Mouse (Mus musculus) cortical plate, adult 2 months (tissue): ENCODE measurements around the gene Slc16a11. TPM values are rescaled to one million over a fixed set of nuclear protein-coding genes. Genes with fewer than 3 reads are reported as not detected.

Experiments
- H3K27ac ChIP-seq: fragments of 200-500 bp; 2 replicates; pipeline ENCODE4 v1.5.1; 2012; ENCODE audit warnings: low read length, control low read depth, inconsistent platforms; ENCODE audit not compliant: insufficient read depth
- H3K4me1 ChIP-seq: fragments of 200-500 bp; 2 replicates; pipeline ENCODE4 v1.6.1; 2011; ENCODE audit warnings: low read length; ENCODE audit not compliant: control insufficient read depth, insufficient read depth
- H3K4me3 ChIP-seq: fragments of 200-500 bp; 2 replicates; pipeline ENCODE4 v1.5.1; 2011; ENCODE audit warnings: mild to moderate bottlenecking, low read length, control low read depth; ENCODE audit not compliant: insufficient read depth
- CTCF ChIP-seq: fragments of 200-500 bp; IDR thresholded peaks from 2 replicates; pipeline ENCODE4 v1.5.1; 2011; ENCODE audit warnings: mild to moderate bottlenecking, control low read depth, low read length; ENCODE audit not compliant: insufficient read depth; ENCODE audit errors: extremely low read depth
- POLR2A ChIP-seq: fragments of 200-500 bp; IDR thresholded peaks from 2 replicates; pipeline ENCODE4 v1.6.1; 2011; ENCODE audit warnings: mild to moderate bottlenecking, low read length, control low read depth; ENCODE audit not compliant: insufficient read depth; ENCODE audit errors: extremely low read depth
- polyA plus RNA-seq: library from polyadenylated mRNA; depleted of rRNA; stranded (reverse); fragments of >200 nt; gene quantifications from 2 replicates; pipeline ENCODE4 v1.2.3, GENCODE M21; 2012

Gene Slc16a11
- polyA plus RNA-seq, 1 experiment = 57.4 TPM

DNA sequence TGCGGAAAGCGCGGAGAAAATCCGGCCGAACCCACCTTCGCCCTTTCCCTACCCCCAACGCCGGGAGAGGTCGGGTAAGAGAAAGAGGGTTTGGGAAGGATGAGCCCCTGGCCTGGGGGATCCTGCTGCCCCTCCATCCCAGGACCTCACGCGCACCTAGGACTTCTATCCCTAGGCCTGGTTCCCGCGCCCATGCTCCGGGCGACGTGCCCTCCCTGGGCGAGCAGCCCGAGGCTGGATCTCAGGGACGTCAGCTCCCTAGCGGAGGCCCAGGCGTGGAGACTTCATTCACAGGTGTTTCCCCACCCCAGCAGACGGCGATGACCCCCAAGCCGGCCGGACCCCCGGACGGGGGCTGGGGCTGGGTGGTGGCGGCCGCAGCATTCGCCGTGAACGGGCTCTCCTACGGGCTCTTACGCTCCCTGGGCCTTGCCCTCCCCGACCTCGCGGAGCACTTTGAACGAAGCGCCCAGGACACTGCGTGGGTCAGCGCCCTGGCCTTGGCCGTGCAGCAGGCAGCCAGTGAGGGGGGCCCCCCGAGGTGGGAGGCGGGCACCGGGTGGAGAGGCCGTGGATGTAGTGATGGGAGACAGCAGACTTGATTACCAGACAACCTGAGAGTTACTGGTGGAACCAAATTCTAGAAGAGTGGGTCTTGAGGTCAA, 1.8 kb downstream of the Slc16a11 start:
- H3K4me1 ChIP-seq = no peaks in the 10 kb centered on the region; the same call in 1 of the 2 replicates
- no peak overlapping the region for H3K27ac ChIP-seq
- peak overlapping the region; percentile 47 for H3K4me3 ChIP-seq
- 0 out of 2 replicates have a peak, but pooled peaks have one; percentile 3 for TF ChIP-seq POLR2A
- no peak for TF ChIP-seq CTCF

DNA sequence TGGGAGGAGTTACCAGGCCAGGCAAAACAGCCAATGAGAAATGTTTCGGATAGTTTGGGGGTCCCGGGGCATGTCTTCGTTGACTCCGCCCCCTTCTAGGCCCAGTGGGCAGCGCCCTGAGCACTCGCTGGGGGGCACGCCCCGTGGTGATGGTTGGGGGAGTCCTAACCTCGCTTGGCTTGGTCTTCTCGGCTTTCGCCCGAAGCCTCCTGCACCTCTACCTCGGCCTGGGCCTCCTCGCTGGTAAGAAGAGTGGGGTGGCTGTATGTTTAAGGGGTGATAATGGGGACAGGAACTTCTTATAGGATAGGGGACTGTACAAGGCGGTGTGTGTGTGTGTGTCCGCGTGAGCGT, 2.3 kb downstream of the Slc16a11 start:
- no peaks in the 10 kb centered on the region; the same call in 1 of the 2 replicates for H3K4me1 ChIP-seq
- H3K27ac ChIP-seq = no peak overlapping the region
- TF ChIP-seq CTCF (no peak), POLR2A (0 out of 2 replicates have a peak, but pooled peaks have one; percentile 1)
- peak overlapping the region; percentile 47; the same call in 1 of the 2 replicates for H3K4me3 ChIP-seq

DNA sequence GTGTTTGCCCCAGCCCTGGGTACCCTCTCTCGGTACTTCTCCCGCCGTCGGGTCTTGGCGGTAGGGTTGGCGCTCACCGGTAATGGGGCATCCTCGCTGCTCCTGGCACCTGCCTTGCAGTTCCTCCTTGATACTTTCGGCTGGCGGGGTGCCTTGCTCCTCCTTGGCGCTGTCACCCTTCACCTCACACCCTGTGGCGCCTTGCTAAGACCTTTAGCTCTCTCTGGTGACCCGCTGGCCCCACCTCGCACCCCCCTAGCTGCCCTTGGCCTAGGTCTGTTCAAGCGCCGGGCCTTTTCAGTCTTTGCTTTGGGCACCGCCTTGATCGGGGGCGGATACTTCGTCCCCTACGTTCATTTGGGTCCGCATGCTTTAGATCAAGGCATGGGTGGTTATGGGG, 2.7 kb downstream of the Slc16a11 start:
- Histone ChIP-seq H3K27ac (no peak overlapping the region), H3K4me1 (no peaks in the 10 kb centered on the region; the same call in 1 of the 2 replicates), H3K4me3 (peak overlapping the region; percentile 47; the same call in 1 of the 2 replicates)
- TF ChIP-seq CTCF = no peak
- TF ChIP-seq POLR2A = no peak

DNA sequence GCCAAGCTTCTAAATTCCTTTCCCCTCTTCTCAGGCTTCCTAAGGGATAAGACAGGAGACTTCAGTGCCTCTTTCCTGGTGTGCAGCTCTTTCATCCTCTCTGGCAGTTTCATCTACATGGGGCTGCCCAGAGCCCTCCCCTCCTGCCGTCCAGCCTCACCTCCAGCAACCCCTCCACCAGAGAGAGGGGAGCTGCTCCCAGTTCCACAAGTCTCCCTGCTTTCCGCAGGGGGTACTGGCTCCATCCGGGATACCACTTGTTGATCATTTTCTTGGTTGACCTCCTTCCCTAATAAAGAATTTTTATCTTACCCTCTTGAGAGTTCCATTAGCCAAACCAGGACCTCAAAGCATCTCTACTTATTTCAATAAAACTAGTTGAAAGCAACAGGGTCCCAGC, 3.6 kb downstream of the Slc16a11 start:
- TF ChIP-seq CTCF = no peak
- TF ChIP-seq POLR2A = no peak
- Histone ChIP-seq H3K27ac (no peak overlapping the region), H3K4me1 (no peaks in the 10 kb centered on the region; the same call in 1 of the 2 replicates), H3K4me3 (no peak overlapping the region)

DNA sequence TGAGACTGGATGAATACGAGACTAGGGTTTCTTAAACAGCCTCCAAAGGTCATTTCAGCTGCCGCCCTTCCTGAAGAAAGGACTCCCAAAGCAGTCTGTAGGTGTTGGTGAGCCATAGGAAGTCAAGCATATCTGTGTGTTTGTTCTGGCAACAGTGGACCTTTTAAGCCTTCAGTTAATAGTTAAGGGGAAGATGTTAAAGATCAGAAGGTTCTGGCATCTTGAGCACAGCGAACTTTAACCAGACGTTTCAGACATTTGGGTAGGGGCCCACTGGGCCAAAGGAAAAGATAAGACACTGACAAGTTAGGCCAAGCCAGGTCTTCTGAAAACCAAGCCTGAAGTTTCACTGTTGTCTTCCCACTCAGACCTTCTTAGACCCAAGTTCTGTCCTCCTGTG, 5.5 kb downstream of the Slc16a11 start:
- TF ChIP-seq POLR2A (no peak), CTCF (no peak)
- Histone ChIP-seq H3K4me1 (no peaks in the 10 kb centered on the region), H3K4me3 (no peak overlapping the region)

DNA sequence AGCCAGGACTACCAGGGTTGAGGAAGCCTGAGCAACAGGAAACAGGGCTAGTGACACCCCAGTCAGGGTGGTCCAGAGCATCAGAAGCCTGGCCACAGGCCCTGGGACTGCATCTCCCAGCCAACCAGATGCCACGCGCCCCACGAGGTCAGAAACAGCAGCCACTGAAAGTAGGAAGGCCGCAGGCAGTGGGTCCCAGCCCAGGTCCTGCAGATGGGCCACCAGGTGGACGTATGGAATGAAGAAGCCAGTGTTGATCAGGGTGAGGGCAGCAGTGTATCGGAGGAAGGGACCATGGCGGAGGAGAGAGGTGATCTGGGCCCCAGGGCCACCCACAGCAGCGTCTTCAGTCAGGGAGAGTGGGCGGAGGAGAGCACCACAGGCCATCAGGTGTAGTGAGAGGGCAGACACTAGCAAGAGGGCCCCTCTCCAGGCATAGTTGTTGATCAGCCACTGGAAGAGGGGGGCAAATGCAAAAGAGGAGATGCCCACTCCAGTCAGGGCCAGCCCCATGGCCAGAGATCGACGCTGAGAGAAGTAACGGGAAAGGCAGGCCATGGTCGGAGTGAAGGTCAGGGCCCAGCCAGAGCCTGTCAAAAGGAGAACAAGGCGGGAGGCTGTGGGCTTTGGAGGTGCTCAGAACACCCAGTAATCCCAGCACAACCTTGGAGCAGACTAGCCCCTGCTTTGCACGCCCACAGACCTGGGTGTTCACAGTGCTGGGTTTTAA, 6.4 kb downstream of the Slc16a11 start:
- H3K27ac ChIP-seq = no peak overlapping the region

More for the DNA sequence above, 5.5 kb downstream of the Slc16a11 start:
- H3K27ac ChIP-seq = no peak overlapping the region

DNA sequence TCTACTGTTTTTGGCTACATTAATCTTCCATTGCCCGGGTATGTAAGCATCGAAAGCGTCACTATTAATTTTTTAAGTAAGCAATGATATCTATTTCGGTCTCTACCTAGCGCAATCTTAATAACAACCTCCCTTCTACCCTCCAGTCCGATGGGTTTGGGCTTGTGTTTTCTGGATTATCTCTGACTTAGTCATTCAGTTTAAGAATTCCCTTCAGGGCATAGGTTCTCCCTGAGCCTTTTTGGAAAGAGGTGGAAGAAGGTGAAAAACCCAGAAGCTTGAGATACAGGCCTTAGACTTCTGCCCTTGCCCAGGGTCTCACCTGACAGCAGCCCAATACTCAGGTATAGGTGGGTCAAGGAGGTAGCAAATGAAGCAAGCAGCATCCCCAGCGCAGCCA, 7.3 kb downstream of the Slc16a11 start:
- no peak for TF ChIP-seq POLR2A
- TF ChIP-seq CTCF = no peak
- peak overlapping the region; percentile 52 for H3K4me3 ChIP-seq
- H3K27ac ChIP-seq = peak overlapping the region; percentile 5; the same call in 1 of the 2 replicates
- H3K4me1 ChIP-seq = no peaks in the 10 kb centered on the region

More for the DNA sequence above, 6.4 kb downstream of the Slc16a11 start:
- Histone ChIP-seq H3K4me1 (no peaks in the 10 kb centered on the region), H3K4me3 (no peak overlapping the region; the same call in 1 of the 2 replicates)
- TF ChIP-seq CTCF (no peak), POLR2A (no peak)

DNA sequence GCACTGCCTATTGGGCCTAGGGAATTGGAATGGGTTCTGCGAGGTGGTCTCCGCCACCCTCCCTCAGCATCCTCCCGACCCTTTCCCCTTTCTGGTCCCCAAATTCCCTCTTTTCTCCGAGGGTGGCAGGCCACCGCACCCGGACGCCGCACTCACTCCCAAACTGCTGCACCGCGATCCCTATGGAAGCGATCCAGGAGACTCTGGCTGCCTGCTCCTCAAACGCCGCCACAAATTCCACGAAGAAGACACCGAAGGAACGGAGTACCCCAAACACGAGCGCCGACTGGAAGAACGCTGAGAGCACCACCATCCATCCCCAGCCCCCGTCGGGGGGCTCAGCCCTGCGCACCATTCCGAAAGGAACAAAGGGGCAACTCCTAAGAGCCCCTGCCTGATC, 7.8 kb downstream of the Slc16a11 start:
- no peak for TF ChIP-seq POLR2A
- no peak for TF ChIP-seq CTCF
- H3K4me3 ChIP-seq = peak overlapping the region; percentile 52
- H3K4me1 ChIP-seq = no peaks in the 10 kb centered on the region
- H3K27ac ChIP-seq = peak overlapping the region; percentile 5; the same call in 1 of the 2 replicates

DNA sequence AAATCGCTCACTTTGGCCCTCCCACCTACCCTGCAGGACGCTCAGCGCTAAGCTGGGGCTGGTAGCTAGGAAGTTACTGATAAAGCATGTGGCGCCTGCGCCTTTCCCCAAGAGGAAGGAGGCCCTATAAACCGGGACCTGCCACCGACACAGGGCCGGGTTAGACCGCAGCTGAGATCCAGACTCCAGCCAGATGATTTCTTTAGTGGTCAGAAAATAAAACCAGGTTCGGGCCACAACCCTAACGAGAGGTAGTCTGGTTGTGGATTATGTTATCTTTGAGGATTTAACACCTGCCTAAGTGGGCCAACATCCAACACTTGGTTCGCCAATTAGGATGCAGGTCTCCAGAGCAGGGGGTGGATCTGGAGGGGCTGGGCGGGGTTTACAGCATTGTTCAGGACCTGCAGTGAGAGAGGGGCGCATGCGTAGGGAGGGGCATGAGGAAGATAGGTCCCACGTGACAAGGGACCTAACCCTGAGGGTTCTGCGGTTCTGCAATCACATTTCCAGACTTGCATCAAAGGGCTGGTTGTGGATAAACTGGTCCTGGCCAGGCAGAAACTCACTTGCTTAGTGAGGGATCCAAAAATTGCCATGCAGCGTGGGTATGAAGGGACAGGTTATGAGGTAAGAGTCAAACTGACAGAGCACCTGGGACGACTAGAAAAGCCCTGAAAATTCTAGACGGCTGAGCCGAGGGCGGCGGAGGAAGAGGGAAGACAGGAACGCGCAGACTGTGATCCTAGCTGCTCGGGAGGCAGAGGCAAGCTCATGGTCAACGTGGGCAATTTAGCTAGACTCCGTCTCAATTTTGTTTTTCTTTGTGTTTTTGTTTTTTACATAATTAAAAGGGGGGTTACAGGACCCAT, 8.4 kb downstream of the Slc16a11 start, which contains the start of gene Slc16a13:
Slc16a13 (minus strand) TSS at position 334 of the 872 bp plus-strand sequence.
- H3K27ac ChIP-seq = peak within 1 kb of the TSS; percentile 49
- no peak for TF ChIP-seq CTCF
- TF ChIP-seq POLR2A = peak; percentile 100
- peak within 1 kb of the TSS; percentile 52 for H3K4me3 ChIP-seq
- H3K4me1 ChIP-seq = no peaks in the 10 kb centered on the region
